Mouse (Mus musculus): ENCODE data around the gene Pias3. TPM values are rescaled to one million over a fixed set of nuclear protein-coding genes. Genes with fewer than 3 reads are reported as not detected.
A peak's percentile ranks its signal among the peaks of the same experiment; 100 is the strongest.
"Not testable (repeated sequence)": the region's sequence is repeated elsewhere in the genome, so short reads cannot be mapped to it uniquely, and the experiment has no call there.

Pias3 gene
- total and polyA plus RNA-seq, 3 experiments: 5.9 to 21.4 (median 13.1) TPM

- H3K36me3 ChIP-seq (replicated peaks in 1 of 2; ENCODE audit: control insufficient read depth in 1 of 2, insufficient read depth in 1 of 2, low read length in 1 of 2); H3K4me3 ChIP-seq (replicated peaks in 1 of 3; ENCODE audit: low read depth in 2 of 3, low read length in 2 of 3, poor library complexity in 1 of 3); in situ Hi-C loops (cut with MboI; ENCODE audit: low pct_ligation_motif_present, low pct_unique_long_range_greater_than_20kb, low sequenced_read_pairs); DNase-seq (ENCODE audit: extremely low read depth); H3K9me3 ChIP-seq (replicated peaks; ENCODE audit: low read length); H3K79me2 ChIP-seq (replicated peaks; ENCODE audit: control insufficient read depth, extremely low read depth, insufficient read depth, poor library complexity, severe bottlenecking); H3K27ac ChIP-seq (ENCODE audit: insufficient read depth, low read depth); H3K9ac ChIP-seq (ENCODE audit: insufficient read depth, low read depth); dilution Hi-C loops (cut with MboI; ENCODE audit: extremely low pct_ligation_motif_present, extremely low pct_unique_long_range_greater_than_20kb, low sequenced_read_pairs); H3K4me2 ChIP-seq (ENCODE audit: insufficient read depth, low read depth, poor library complexity, severe bottlenecking); H3K27me3 ChIP-seq (replicated peaks): not testable (repeated sequence)
- peak; percentile 59; the same call in 1 of the 2 replicates for TF ChIP-seq TBP (conservative IDR thresholded peaks at IDR 0.05; ENCODE audit: low read depth, low read length)
- H3K4me1 ChIP-seq (ENCODE audit: control insufficient read depth in 1 of 2, insufficient read depth in 2 of 2): peaks cover 24 to 51% of the 10 kb centered on the region in 2 experiments
Measured at GRCm38 (mm10) chr3:96686057-96686456, 10.1 kb upstream of the Pias3 start.

- Histone ChIP-seq H3K9me3 (replicated peaks; ENCODE audit: low read length) (no peaks in the 10 kb centered on the region), H3K27me3 (replicated peaks) (no peaks in the 10 kb centered on the region), H3K4me1 (ENCODE audit: control insufficient read depth in 1 of 2, insufficient read depth in 2 of 2) (peaks cover 21 to 42% of the 10 kb centered on the region in 2 experiments), H3K36me3 (replicated peaks in 1 of 2; ENCODE audit: control insufficient read depth in 1 of 2, insufficient read depth in 1 of 2, low read length in 1 of 2) (peaks cover 2 to 5% of the 10 kb centered on the region in 2 experiments), H3K4me2 (ENCODE audit: insufficient read depth, low read depth, poor library complexity, severe bottlenecking) (no peak overlapping the region), H3K4me3 (replicated peaks in 1 of 3; ENCODE audit: low read depth in 2 of 3, low read length in 2 of 3, poor library complexity in 1 of 3) (no peak overlapping the region), H3K27ac (ENCODE audit: insufficient read depth, low read depth) (no peak overlapping the region), H3K9ac (ENCODE audit: insufficient read depth, low read depth) (no peak overlapping the region), H3K79me2 (replicated peaks; ENCODE audit: control insufficient read depth, extremely low read depth, insufficient read depth, poor library complexity, severe bottlenecking) (no peaks in the 10 kb centered on the region)
- DNase-seq (ENCODE audit: extremely low read depth): no peak
- dilution Hi-C loops (cut with MboI; ENCODE audit: extremely low pct_ligation_motif_present, extremely low pct_unique_long_range_greater_than_20kb, low sequenced_read_pairs) (no loop called here), in situ Hi-C loops (cut with MboI; ENCODE audit: low pct_ligation_motif_present, low pct_unique_long_range_greater_than_20kb, low sequenced_read_pairs) (no loop called here)
- TF ChIP-seq MXI1 (IDR thresholded peaks at IDR 0.05; ENCODE audit: low read depth, low read length) (no peak), USF2 (conservative IDR thresholded peaks at IDR 0.05; ENCODE audit: low read depth, low read length) (no peak), CHD2 (IDR thresholded peaks at IDR 0.05; ENCODE audit: low read length) (no peak), USF1 (IDR thresholded peaks at IDR 0.05; ENCODE audit: low read depth, low read length) (no peak), NELFE (IDR thresholded peaks at IDR 0.05; ENCODE audit: low read depth, low read length) (no peak), SIN3A (IDR thresholded peaks at IDR 0.05; ENCODE audit: low read length) (no peak)
Measured at GRCm38 (mm10) chr3:96688854-96689253, 7.3 kb upstream of the Pias3 start.

DNA sequence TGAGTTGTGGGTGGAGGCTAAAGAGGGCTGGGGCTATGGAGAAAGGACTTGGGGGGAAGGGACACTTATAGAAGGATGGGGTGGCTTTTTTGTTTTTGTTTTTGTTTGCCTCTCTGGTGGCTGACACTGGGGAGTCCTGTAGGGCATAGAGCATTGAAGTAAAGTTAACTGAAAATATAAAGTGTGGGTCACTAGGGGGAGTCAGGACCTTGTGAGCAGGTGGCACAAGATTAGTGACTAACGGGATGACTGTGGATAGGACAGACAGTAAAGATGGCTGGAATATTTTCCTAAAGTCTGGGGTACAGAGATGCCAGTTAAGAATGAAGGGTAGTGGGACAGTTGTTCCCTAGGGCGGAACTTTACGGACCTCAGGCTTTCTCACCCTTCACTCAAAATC lies 5.9 kb upstream of the Pias3 start:
- TF ChIP-seq CTCF (conservative IDR thresholded peaks at IDR 0.05 in 1 of 2, IDR thresholded peaks at IDR 0.05 in 1 of 2; ENCODE audit: low read depth in 2 of 2, low read length in 2 of 2) (peak in 1 of 2 experiments; percentile 53; a peak in 2 of 4 replicates), BHLHE40 (IDR thresholded peaks at IDR 0.05; ENCODE audit: low read depth, low read length) (no peak), JUND (conservative IDR thresholded peaks at IDR 0.05; ENCODE audit: low read depth, low read length) (no peak), USF1 (IDR thresholded peaks at IDR 0.05; ENCODE audit: low read depth, low read length) (no peak), RAD21 (IDR thresholded peaks at IDR 0.05; ENCODE audit: low read depth, low read length) (peak; percentile 27)
- no peak overlapping the region for H3K9ac ChIP-seq (ENCODE audit: insufficient read depth, low read depth)
- dilution Hi-C loops (cut with MboI; ENCODE audit: extremely low pct_ligation_motif_present, extremely low pct_unique_long_range_greater_than_20kb, low sequenced_read_pairs) (no loop called here), in situ Hi-C loops (cut with MboI; ENCODE audit: low pct_ligation_motif_present, low pct_unique_long_range_greater_than_20kb, low sequenced_read_pairs) (no loop called here)
- no peak overlapping the region for H3K27ac ChIP-seq (ENCODE audit: insufficient read depth, low read depth)
- H3K4me2 ChIP-seq (ENCODE audit: insufficient read depth, low read depth, poor library complexity, severe bottlenecking): no peak overlapping the region
- H3K79me2 ChIP-seq (replicated peaks; ENCODE audit: control insufficient read depth, extremely low read depth, insufficient read depth, poor library complexity, severe bottlenecking): no peaks in the 10 kb centered on the region
- no peaks in the 10 kb centered on the region for H3K27me3 ChIP-seq (replicated peaks)
- H3K4me1 ChIP-seq (ENCODE audit: control insufficient read depth in 1 of 2, insufficient read depth in 2 of 2): peaks cover 8 to 35% of the 10 kb centered on the region in 2 experiments
- H3K9me3 ChIP-seq (replicated peaks; ENCODE audit: low read length): no peaks in the 10 kb centered on the region
- no peak overlapping the region for H3K4me3 ChIP-seq (replicated peaks in 1 of 3; ENCODE audit: low read depth in 2 of 3, low read length in 2 of 3, poor library complexity in 1 of 3)
- H3K36me3 ChIP-seq (replicated peaks in 1 of 2; ENCODE audit: control insufficient read depth in 1 of 2, insufficient read depth in 1 of 2, low read length in 1 of 2): peaks cover 0 to 2% of the 10 kb centered on the region in 2 experiments
- DNase-seq (ENCODE audit: extremely low read depth): no peak
